Mouse (Mus musculus) bone marrow macrophage, adult 2 months (primary cell): ENCODE measurements around the gene Rftn1. TPM values are rescaled to one million over a fixed set of nuclear protein-coding genes. Genes with fewer than 3 reads are reported as not detected.

Source experiments
- H3K27ac ChIP-seq: 2 replicates; pipeline ENCODE4 v1.5.1; 2012; ENCODE audit warnings: low read depth, low read length; ENCODE audit not compliant: insufficient read depth
- H3K4me1 ChIP-seq: 2 replicates; pipeline ENCODE4 v1.6.1; 2012; ENCODE audit warnings: low read length; ENCODE audit not compliant: control insufficient read depth, insufficient read depth
- H3K4me3 ChIP-seq: 2 replicates; pipeline ENCODE4 v1.5.1; 2012; ENCODE audit warnings: mild to moderate bottlenecking, low read length, moderate library complexity; ENCODE audit not compliant: insufficient read depth
- CTCF ChIP-seq: IDR thresholded peaks from 2 replicates; pipeline ENCODE4 v1.5.1; 2012; ENCODE audit warnings: low read depth, mild to moderate bottlenecking, low read length, moderate library complexity
- POLR2A ChIP-seq: IDR thresholded peaks from 2 replicates; pipeline ENCODE4 v1.6.1; 2012; ENCODE audit warnings: mild to moderate bottlenecking, low read depth, low read length, borderline replicate concordance
- polyA plus RNA-seq: library from polyadenylated mRNA; stranded (reverse); fragments of >200 nt; gene quantifications from 2 replicates; pipeline ENCODE4 v1.2.4, GENCODE M21; 2012; ENCODE audit not compliant: missing spikeins, insufficient read depth, insufficient read length

The Rftn1 gene
- polyA plus RNA-seq = 69.7 and 76.5 TPM in 2 replicates

- no peak for TF ChIP-seq POLR2A
- no peak for TF ChIP-seq CTCF
- H3K4me1 ChIP-seq = peaks cover 34% of the 10 kb centered on the region
- H3K27ac ChIP-seq = peak within 1 kb of the TSS; percentile 61
- peak within 1 kb of the TSS; percentile 94 for H3K4me3 ChIP-seq
Observed at GRCm38 (mm10) chr17:50190131-50191015, at the start of gene Rftn1. Gene Rftn1 (minus strand): TSS chr17:50190674.

GRCm38 (mm10) chr17:50237818-50238610 lies 47.5 kb upstream of the Rftn1 start:
- no peak overlapping the region for H3K27ac ChIP-seq
- H3K4me1 ChIP-seq = peaks cover 2% of the 10 kb centered on the region; the same call in 1 of the 2 replicates
- no peak overlapping the region for H3K4me3 ChIP-seq
- TF ChIP-seq CTCF = no peak
- TF ChIP-seq POLR2A = no peak

GRCm38 (mm10) chr17:50237436-50237709 lies 46.9 kb upstream of the Rftn1 start:
- no peak for TF ChIP-seq POLR2A
- peak; percentile 69 for TF ChIP-seq CTCF

GRCm38 (mm10) chr17:50236702-50237435 lies 46.4 kb upstream of the Rftn1 start:
- no peak overlapping the region for H3K4me3 ChIP-seq
- H3K4me1 ChIP-seq = peaks cover 2% of the 10 kb centered on the region; the same call in 1 of the 2 replicates
- TF ChIP-seq POLR2A (no peak), CTCF (no peak)
- no peak overlapping the region for H3K27ac ChIP-seq

More at GRCm38 (mm10) chr17:50237436-50237709, 46.9 kb upstream of the Rftn1 start:
- Histone ChIP-seq H3K4me1 (peaks cover 2% of the 10 kb centered on the region; the same call in 1 of the 2 replicates), H3K4me3 (no peak overlapping the region), H3K27ac (no peak overlapping the region)

GRCm38 (mm10) chr17:50235943-50236701 lies 45.6 kb upstream of the Rftn1 start:
- no peak for TF ChIP-seq CTCF
- Histone ChIP-seq H3K27ac (no peak overlapping the region), H3K4me1 (peaks cover 2% of the 10 kb centered on the region; the same call in 1 of the 2 replicates), H3K4me3 (no peak overlapping the region)

- TF ChIP-seq CTCF = no peak
- no peak for TF ChIP-seq POLR2A
- H3K4me3 ChIP-seq = no peak overlapping the region
- peaks cover 2% of the 10 kb centered on the region; the same call in 1 of the 2 replicates for H3K4me1 ChIP-seq
- no peak overlapping the region for H3K27ac ChIP-seq
Observed at GRCm38 (mm10) chr17:50233956-50234355, 43.5 kb upstream of the Rftn1 start.

GRCm38 (mm10) chr17:50232821-50233220 lies 42.3 kb upstream of the Rftn1 start:
- no peaks in the 10 kb centered on the region; the same call in 1 of the 2 replicates for H3K4me1 ChIP-seq

GRCm38 (mm10) chr17:50231206-50231605 lies 40.7 kb upstream of the Rftn1 start:
- Histone ChIP-seq H3K4me1 (no peaks in the 10 kb centered on the region), H3K27ac (no peak overlapping the region), H3K4me3 (no peak overlapping the region)
- no peak for TF ChIP-seq POLR2A
- TF ChIP-seq CTCF = no peak

More at GRCm38 (mm10) chr17:50232821-50233220, 42.3 kb upstream of the Rftn1 start:
- no peak overlapping the region for H3K27ac ChIP-seq
- no peak for TF ChIP-seq POLR2A
- no peak for TF ChIP-seq CTCF
- no peak overlapping the region for H3K4me3 ChIP-seq

- H3K4me3 ChIP-seq = no peak overlapping the region
- no peak overlapping the region for H3K27ac ChIP-seq
- no peaks in the 10 kb centered on the region for H3K4me1 ChIP-seq
- TF ChIP-seq POLR2A = no peak
- TF ChIP-seq CTCF = no peak
Observed at GRCm38 (mm10) chr17:50229534-50229933, 39.1 kb upstream of the Rftn1 start.
